Mouse (Mus musculus) brown adipose tissue, adult 24 weeks (tissue): Measurements from ENCODE around the gene Gba. TPM values are rescaled to one million over a fixed set of nuclear protein-coding genes. Genes with fewer than 3 reads are reported as not detected.

Experiments used
- H3K27ac ChIP-seq: fragments of 200-500 bp; replicated peaks from 2 replicates; pipeline ENCODE4 v1.5.1; 2012; ENCODE audit warnings: low read depth, mild to moderate bottlenecking, low read length
- H3K4me1 ChIP-seq: fragments of 200-500 bp; 2 replicates; pipeline ENCODE4 v1.6.1; 2012; ENCODE audit warnings: low read length, mixed read lengths; ENCODE audit not compliant: control insufficient read depth, insufficient read depth, insufficient read length
- H3K4me3 ChIP-seq: fragments of 200-500 bp; 2 replicates; pipeline ENCODE4 v1.5.1; 2012; ENCODE audit warnings: low read depth, mild to moderate bottlenecking, low read length, moderate library complexity; ENCODE audit not compliant: insufficient read depth
- polyA plus RNA-seq: library from polyadenylated mRNA; stranded (reverse); fragments of >200 nt; gene quantifications from 2 replicates; pipeline ENCODE4 v1.2.4, GENCODE M21; 2012; ENCODE audit not compliant: missing spikeins, insufficient read depth, insufficient read length

The Gba gene
- polyA plus RNA-seq, 1 experiment = 18.2 TPM

GRCm38 (mm10) chr3:89254994-89255393 is 52.3 kb downstream of the Gba start:
- no peak overlapping the region for H3K27ac ChIP-seq
- peaks cover 12% of the 10 kb centered on the region for H3K4me1 ChIP-seq
- no peak overlapping the region for H3K4me3 ChIP-seq

- Histone ChIP-seq H3K4me1 (peaks cover 12% of the 10 kb centered on the region), H3K4me3 (no peak overlapping the region), H3K27ac (no peak overlapping the region)
These were observed 53.4 kb downstream of the Gba start for GRCm38 (mm10) chr3:89256177-89256576.

Other genes with a start within 250 kb of the Gba start
- gene Rusc1, start 109.6 kb upstream of the Gba start, polyA plus RNA-seq = 9.4 and 16.7 TPM in 2 replicates
- not detected in 2 replicates for gene Gm43738, start 101.8 kb upstream of the Gba start, polyA plus RNA-seq
- gene Fdps, start 101.0 kb upstream of the Gba start, polyA plus RNA-seq = 127 and 135 TPM in 2 replicates
- gene Pklr, start 66.8 kb upstream of the Gba start, polyA plus RNA-seq = not detected in 2 replicates
- gene Hcn3, start 42.7 kb upstream of the Gba start, polyA plus RNA-seq = not detected in 2 replicates
- gene Clk2, start 38.1 kb upstream of the Gba start, polyA plus RNA-seq = 14.3 TPM in 2 replicates
- gene Scamp3, start 25.5 kb upstream of the Gba start, polyA plus RNA-seq = 39.4 and 48.7 TPM in 2 replicates
- 1.3 and 2.0 TPM in 2 replicates for gene Fam189b, start 19.8 kb upstream of the Gba start, polyA plus RNA-seq
- gene Thbs3, start 12.3 kb downstream of the Gba start, polyA plus RNA-seq = 5.6 and 8.9 TPM in 2 replicates
- 108 and 115 TPM in 2 replicates for gene Mtx1, start 24.2 kb downstream of the Gba start, polyA plus RNA-seq
- 0.75 and 0.83 TPM in 2 replicates for gene Muc1, start 26.1 kb downstream of the Gba start, polyA plus RNA-seq
- 57.6 and 64.8 TPM in 2 replicates for gene Krtcap2, start 43.0 kb downstream of the Gba start, polyA plus RNA-seq
- gene Trim46, start 43.4 kb downstream of the Gba start, polyA plus RNA-seq = not detected in 2 replicates
- gene Dpm3, start 56.4 kb downstream of the Gba start, polyA plus RNA-seq = 125 and 130 TPM in 2 replicates
- gene Slc50a1, start 67.6 kb downstream of the Gba start, polyA plus RNA-seq = 28.3 and 33.1 TPM in 2 replicates
- gene Efna1, start 78.2 kb downstream of the Gba start, polyA plus RNA-seq = 5.6 and 6.3 TPM in 2 replicates
- 0.44 TPM in 1 of 2 replicates, not detected in the other for gene Efna3, start 120.0 kb downstream of the Gba start, polyA plus RNA-seq
- 1.3 TPM in 1 of 2 replicates, not detected in the other for gene Efna4, start 135.1 kb downstream of the Gba start, polyA plus RNA-seq
- 28.5 and 31.3 TPM in 2 replicates for gene Adam15, start 147.1 kb downstream of the Gba start, polyA plus RNA-seq
- 1.2 and 1.6 TPM in 2 replicates for gene Dcst2, start 159.0 kb downstream of the Gba start, polyA plus RNA-seq
- 0.75 TPM in 1 of 2 replicates, not detected in the other for gene Dcst1, start 162.3 kb downstream of the Gba start, polyA plus RNA-seq
- 93.2 and 121 TPM in 2 replicates for gene Zbtb7b, start 191.8 kb downstream of the Gba start, polyA plus RNA-seq
- 1.3 TPM in 1 of 2 replicates, not detected in the other for gene Lenep, start 199.9 kb downstream of the Gba start, polyA plus RNA-seq
- gene Flad1, start 208.9 kb downstream of the Gba start, polyA plus RNA-seq = 33.4 and 60.7 TPM in 2 replicates
- gene Cks1b, start 215.5 kb downstream of the Gba start, polyA plus RNA-seq = 5.9 and 10.9 TPM in 2 replicates
- gene Shc1, start 215.5 kb downstream of the Gba start, polyA plus RNA-seq = 36.0 and 37.2 TPM in 2 replicates
- 4.6 and 13.0 TPM in 2 replicates for gene Pygo2, start 227.3 kb downstream of the Gba start, polyA plus RNA-seq
- 18.9 and 25.8 TPM in 2 replicates for gene Pbxip1, start 233.8 kb downstream of the Gba start, polyA plus RNA-seq